Mouse (Mus musculus): Measurements from ENCODE around the gene Fzr1.
A peak's percentile ranks its signal among the peaks of the same experiment; 100 is the strongest.

The Fzr1 gene

GRCm38 (mm10) chr10:81344421-81345161 lies 33.7 kb downstream of the Fzr1 start:
- Histone ChIP-seq H3K9me3 (ENCODE audit: low read length) (no peaks in the 10 kb centered on the region), H3K27me3 (ENCODE audit: insufficient read depth, low read length) (peaks cover 37% of the 10 kb centered on the region), H3K4me3 (replicated peaks; ENCODE audit: low read length) (no peak overlapping the region), H3K36me3 (ENCODE audit: insufficient read depth, low read length) (peaks cover 29% of the 10 kb centered on the region), H3K4me1 (replicated peaks; ENCODE audit: low read depth, low read length) (peaks cover 86% of the 10 kb centered on the region)
- TF ChIP-seq CTCF (conservative IDR thresholded peaks at IDR 0.05; ENCODE audit: low read length) (no peak), NANOG (IDR thresholded peaks at IDR 0.05; ENCODE audit: borderline replicate concordance, low read length) (no peak), POU5F1 (IDR thresholded peaks at IDR 0.05; ENCODE audit: borderline replicate concordance, low read length) (no peak)

- peaks cover 46% of the 10 kb centered on the region for H3K27me3 ChIP-seq (ENCODE audit: insufficient read depth, low read length)
- H3K36me3 ChIP-seq (ENCODE audit: insufficient read depth, low read length), result peaks cover 19% of the 10 kb centered on the region
- no peaks in the 10 kb centered on the region for H3K9me3 ChIP-seq (ENCODE audit: low read length)
- H3K4me1 ChIP-seq (replicated peaks; ENCODE audit: low read depth, low read length), result peaks cover 77% of the 10 kb centered on the region
- TF ChIP-seq POU5F1 (IDR thresholded peaks at IDR 0.05; ENCODE audit: borderline replicate concordance, low read length), result no peak
- TF ChIP-seq CTCF (conservative IDR thresholded peaks at IDR 0.05; ENCODE audit: low read length), result no peak
- no peak for TF ChIP-seq NANOG (IDR thresholded peaks at IDR 0.05; ENCODE audit: borderline replicate concordance, low read length)
- peak within 1 kb of the TSS; percentile 77 for H3K4me3 ChIP-seq (replicated peaks; ENCODE audit: low read length)
Observed at GRCm38 (mm10) chr10:81342686-81343505, 35.4 kb downstream of the Fzr1 start, which contains the start of gene Gipc3. Gene Gipc3 (minus strand): TSS chr10:81343266.

GRCm38 (mm10) chr10:81341333-81341949 lies 36.9 kb downstream of the Fzr1 start:
- H3K9me3 ChIP-seq (ENCODE audit: low read length), result no peaks in the 10 kb centered on the region
- H3K36me3 ChIP-seq (ENCODE audit: insufficient read depth, low read length), result peaks cover 11% of the 10 kb centered on the region

GRCm38 (mm10) chr10:81340551-81341332 lies 37.6 kb downstream of the Fzr1 start:
- H3K4me1 ChIP-seq (replicated peaks; ENCODE audit: low read depth, low read length), result peaks cover 74% of the 10 kb centered on the region
- H3K4me3 ChIP-seq (replicated peaks; ENCODE audit: low read length), result peak overlapping the region; percentile 56
- peaks cover 7% of the 10 kb centered on the region for H3K36me3 ChIP-seq (ENCODE audit: insufficient read depth, low read length)
- H3K27me3 ChIP-seq (ENCODE audit: insufficient read depth, low read length), result peaks cover 64% of the 10 kb centered on the region
- TF ChIP-seq CTCF (conservative IDR thresholded peaks at IDR 0.05; ENCODE audit: low read length) (no peak), NANOG (IDR thresholded peaks at IDR 0.05; ENCODE audit: borderline replicate concordance, low read length) (no peak)
- no peaks in the 10 kb centered on the region for H3K9me3 ChIP-seq (ENCODE audit: low read length)

More at GRCm38 (mm10) chr10:81341333-81341949, 36.9 kb downstream of the Fzr1 start:
- TF ChIP-seq CTCF (conservative IDR thresholded peaks at IDR 0.05; ENCODE audit: low read length) (peak; percentile 88), POU5F1 (IDR thresholded peaks at IDR 0.05; ENCODE audit: borderline replicate concordance, low read length) (no peak)
- Histone ChIP-seq H3K4me3 (replicated peaks; ENCODE audit: low read length) (peak overlapping the region; percentile 56), H3K27me3 (ENCODE audit: insufficient read depth, low read length) (peaks cover 60% of the 10 kb centered on the region), H3K4me1 (replicated peaks; ENCODE audit: low read depth, low read length) (peaks cover 74% of the 10 kb centered on the region)

DNA sequence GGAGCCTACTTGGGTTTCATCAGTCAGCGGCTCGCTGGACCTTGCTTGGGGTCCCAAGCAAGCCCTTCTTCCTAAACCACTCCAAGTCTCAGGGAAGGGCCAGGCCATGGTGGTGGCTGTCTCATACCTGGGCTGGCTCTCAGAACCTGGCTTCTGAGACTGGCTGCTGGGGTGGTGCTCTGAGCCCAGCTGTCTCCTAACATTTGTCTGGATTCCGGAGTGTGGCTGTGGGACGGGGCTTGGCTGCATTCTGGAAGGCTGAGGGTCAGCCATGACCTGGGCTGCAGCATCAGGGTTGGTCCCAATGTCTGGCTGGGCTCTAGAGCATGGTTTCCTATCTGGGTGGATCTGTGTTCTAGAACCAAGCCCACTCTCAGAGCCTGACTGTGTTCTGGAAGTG lies 41.8 kb downstream of the Fzr1 start:
- Histone ChIP-seq H3K9me3 (ENCODE audit: low read length) (no peaks in the 10 kb centered on the region), H3K27me3 (ENCODE audit: insufficient read depth, low read length) (peaks cover 57% of the 10 kb centered on the region), H3K36me3 (ENCODE audit: insufficient read depth, low read length) (no peaks in the 10 kb centered on the region), H3K4me1 (replicated peaks; ENCODE audit: low read depth, low read length) (peaks cover 72% of the 10 kb centered on the region), H3K4me3 (replicated peaks; ENCODE audit: low read length) (no peak overlapping the region)
- TF ChIP-seq NANOG (IDR thresholded peaks at IDR 0.05; ENCODE audit: borderline replicate concordance, low read length) (no peak), POU5F1 (IDR thresholded peaks at IDR 0.05; ENCODE audit: borderline replicate concordance, low read length) (no peak), CTCF (conservative IDR thresholded peaks at IDR 0.05; ENCODE audit: low read length) (no peak)

DNA sequence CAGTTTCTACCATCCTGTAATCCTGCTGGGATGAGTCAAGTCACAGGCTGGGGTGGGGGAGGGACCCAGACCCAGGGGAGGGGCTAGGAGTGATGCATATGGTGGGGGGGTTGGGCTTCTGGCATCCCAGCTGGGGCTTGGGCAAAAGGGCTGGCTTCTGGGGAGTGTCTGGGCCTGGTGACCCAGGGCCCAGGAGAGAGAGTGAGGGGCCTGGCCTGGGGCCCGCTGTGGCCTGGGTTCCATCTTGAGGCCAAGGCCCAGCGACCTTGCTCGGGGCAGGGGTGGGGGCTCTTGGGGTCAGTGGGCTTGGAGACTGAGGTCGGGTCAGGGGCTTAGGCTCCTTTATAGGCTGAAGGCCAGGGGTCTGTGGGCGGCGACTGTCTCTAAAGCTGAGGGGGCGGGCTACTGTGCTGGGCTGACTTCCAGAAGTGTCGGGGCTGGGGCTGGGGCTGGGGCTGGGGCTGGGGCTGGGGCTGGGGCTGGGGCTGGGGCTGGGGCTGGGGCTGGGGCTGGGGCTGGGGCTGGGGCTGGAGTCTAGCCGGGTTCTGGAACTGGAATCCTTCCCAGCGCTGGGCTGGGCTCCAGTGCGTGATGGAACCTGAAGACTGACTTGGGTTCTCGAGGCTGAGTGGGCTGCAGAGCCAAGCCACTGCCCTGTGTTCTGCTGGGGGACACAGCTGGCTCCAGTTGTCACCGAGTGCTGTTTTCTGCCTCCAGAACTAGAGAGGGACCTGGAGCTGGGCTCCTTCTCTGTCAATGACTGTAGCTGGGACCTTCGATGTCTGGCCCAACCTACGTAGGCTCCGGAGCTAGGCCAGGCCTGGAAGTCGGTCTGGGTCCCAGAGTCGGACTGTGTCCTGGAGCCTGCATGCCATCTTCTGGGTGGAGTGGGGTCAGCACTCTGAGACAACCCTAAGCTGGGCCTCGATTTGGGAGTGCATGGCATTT lies 42.6 kb downstream of the Fzr1 start:
- no peaks in the 10 kb centered on the region for H3K36me3 ChIP-seq (ENCODE audit: insufficient read depth, low read length)
- no peaks in the 10 kb centered on the region for H3K9me3 ChIP-seq (ENCODE audit: low read length)
- peaks cover 60% of the 10 kb centered on the region for H3K27me3 ChIP-seq (ENCODE audit: insufficient read depth, low read length)
- peaks cover 65% of the 10 kb centered on the region for H3K4me1 ChIP-seq (replicated peaks; ENCODE audit: low read depth, low read length)
- no peak for TF ChIP-seq NANOG (IDR thresholded peaks at IDR 0.05; ENCODE audit: borderline replicate concordance, low read length)
- TF ChIP-seq CTCF (conservative IDR thresholded peaks at IDR 0.05; ENCODE audit: low read length), result no peak
- TF ChIP-seq POU5F1 (IDR thresholded peaks at IDR 0.05; ENCODE audit: borderline replicate concordance, low read length), result no peak
- H3K4me3 ChIP-seq (replicated peaks; ENCODE audit: low read length), result peak overlapping the region; percentile 39

GRCm38 (mm10) chr10:81334324-81334723 lies 44.0 kb downstream of the Fzr1 start:
- Histone ChIP-seq H3K4me3 (replicated peaks; ENCODE audit: low read length) (peak overlapping the region; percentile 39; the same call in 1 of the 2 replicates), H3K36me3 (ENCODE audit: insufficient read depth, low read length) (no peaks in the 10 kb centered on the region), H3K27me3 (ENCODE audit: insufficient read depth, low read length) (peaks cover 68% of the 10 kb centered on the region), H3K4me1 (replicated peaks; ENCODE audit: low read depth, low read length) (peaks cover 67% of the 10 kb centered on the region), H3K9me3 (ENCODE audit: low read length) (no peaks in the 10 kb centered on the region)
- TF ChIP-seq POU5F1 (IDR thresholded peaks at IDR 0.05; ENCODE audit: borderline replicate concordance, low read length), result no peak
- no peak for TF ChIP-seq CTCF (conservative IDR thresholded peaks at IDR 0.05; ENCODE audit: low read length)
- TF ChIP-seq NANOG (IDR thresholded peaks at IDR 0.05; ENCODE audit: borderline replicate concordance, low read length), result no peak
